Mouse (Mus musculus) liver (tissue): ENCODE results near the gene Itga7.
"Not testable (repeated sequence)": the region's sequence is repeated elsewhere in the genome, so short reads cannot be mapped to it uniquely, and the experiment has no call there.

Experiments used
- DNase-seq: peaks from one replicate; pipeline ENCODE4 v3.0.0-alpha.2; 2020; ENCODE audit warnings: mixed read lengths

Gene Itga7

DNA sequence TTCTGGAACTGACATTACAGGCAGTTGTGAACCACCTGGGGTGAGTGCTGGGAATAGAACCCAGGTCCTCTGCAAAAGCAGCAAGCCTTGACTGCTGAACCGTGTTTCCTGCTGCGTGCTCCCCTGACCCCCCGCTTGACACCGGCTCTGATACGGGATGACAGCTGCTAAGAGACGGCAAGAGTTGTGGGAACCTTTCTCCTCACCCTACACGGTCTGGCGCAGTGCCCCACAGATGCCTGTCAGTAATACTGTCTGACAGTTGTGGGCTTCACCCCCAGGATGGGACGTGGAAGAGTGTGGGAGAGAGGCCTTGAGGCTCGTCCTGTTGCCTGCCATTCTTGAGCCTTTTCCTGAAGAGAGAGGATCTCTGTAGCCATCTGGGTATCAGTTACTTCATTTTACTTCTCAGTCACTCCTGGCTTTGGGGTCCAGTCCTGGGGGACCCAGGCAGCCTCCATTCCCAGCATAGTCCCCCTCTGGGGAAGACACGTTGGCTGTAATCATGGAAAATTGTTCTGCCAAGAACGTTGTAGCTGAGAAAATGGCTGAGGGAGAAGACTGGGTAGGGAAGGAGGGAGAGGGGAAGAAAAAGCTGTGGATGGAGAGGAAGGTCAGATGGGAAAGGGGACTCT, 4.3 kb downstream of the Itga7 start:
- no peak for DNase-seq

DNA sequence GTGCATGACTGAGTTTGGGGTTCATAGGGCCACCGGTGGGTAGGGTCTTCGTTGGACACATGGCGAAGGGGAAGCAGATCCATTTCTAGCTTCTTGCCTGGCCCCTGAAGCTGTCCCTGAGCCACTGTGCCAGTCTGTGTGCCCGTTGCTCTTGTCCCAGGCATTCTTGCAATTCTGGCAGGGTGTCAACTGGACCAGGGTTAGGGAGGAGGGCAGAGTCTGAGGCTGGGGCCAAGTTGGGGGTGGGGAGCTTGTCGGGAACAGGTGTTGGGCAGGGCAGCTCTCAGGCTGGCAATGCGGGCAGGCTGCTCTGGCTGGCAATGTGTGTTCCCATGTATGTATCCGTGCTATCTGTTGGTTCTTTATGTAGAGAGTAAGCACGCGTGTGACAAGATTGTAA, 4.8 kb downstream of the Itga7 start:
- no peak for DNase-seq

GRCm38 (mm10) chr10:128938974-128939373, 5.4 kb downstream of the Itga7 start:
- DNase-seq: no peak

- no peak for DNase-seq
These were observed 7.0 kb downstream of the Itga7 start for GRCm38 (mm10) chr10:128940475-128941061.

DNA sequence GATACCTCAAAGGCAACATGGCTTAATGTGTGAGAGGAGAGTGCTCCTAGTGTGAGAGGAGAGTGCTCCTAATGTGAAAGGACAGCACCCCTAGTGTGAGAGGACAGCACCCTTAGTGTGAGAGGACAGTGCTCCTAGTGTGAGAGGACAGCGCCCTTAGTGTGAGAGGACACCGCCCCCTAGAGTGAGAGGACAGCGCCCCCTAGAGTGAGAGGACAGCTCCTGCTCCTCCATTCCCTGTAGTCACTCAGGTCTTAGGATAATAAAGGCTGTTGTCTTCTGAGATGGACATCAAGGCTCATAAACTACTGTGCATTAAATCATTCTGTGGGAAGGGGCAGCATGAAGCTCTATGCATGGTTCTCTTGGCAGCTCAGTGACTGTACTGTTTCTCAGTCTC, 12.1 kb downstream of the Itga7 start:
- DNase-seq: peak; percentile 35

DNA sequence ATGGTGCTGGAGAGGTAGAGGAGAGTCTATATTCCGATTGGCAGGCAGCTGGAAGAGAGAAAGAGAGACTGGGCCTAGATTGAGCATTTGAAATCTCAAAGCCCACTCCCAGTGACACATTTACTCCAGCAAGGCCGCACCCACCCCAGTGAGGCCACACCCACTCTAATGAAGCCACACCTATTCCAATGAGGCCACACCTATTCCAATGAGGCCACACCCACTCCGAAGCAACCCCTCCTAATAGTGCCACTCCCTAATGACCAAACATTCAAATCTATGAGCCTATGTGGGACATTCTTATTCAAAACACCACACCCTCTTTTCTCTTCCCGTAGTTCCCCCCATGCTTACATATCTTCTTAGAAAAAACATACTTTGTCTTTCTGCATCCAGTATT, 13.9 kb downstream of the Itga7 start:
- no peak for DNase-seq

DNA sequence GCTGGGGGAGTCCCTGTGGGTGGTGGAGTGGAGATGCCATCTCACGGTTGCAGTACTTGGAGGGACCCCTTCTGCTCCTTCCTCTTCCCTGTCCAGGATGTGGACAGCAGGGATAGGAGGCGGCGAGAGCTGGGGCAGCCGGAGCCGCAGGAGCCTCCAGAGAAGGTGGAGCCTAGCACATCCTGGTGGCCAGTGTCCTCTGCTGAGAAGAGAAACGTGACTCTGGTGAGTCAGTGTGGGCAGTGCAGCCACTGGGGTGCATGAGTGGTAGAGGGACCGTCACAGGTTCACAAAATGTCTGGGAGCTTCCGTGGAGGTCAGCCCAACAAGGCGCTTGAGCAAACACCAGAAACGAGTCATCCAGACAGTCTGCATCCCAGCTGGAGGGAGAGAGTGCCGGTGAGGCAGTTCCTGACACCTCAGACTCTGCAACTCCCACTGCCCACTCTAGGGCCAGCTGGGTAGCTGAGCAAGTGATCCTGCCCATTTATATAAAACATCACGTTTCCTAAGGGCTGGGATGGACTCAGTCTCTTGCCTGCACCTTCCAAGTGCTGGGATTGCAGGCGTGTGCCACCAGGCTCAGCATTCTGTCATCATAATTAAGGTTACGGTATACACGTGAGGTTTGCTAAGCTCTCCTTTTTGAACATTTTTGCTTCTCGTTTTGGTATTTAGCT, 16.7 kb downstream of the Itga7 start:
- DNase-seq: no peak

DNA sequence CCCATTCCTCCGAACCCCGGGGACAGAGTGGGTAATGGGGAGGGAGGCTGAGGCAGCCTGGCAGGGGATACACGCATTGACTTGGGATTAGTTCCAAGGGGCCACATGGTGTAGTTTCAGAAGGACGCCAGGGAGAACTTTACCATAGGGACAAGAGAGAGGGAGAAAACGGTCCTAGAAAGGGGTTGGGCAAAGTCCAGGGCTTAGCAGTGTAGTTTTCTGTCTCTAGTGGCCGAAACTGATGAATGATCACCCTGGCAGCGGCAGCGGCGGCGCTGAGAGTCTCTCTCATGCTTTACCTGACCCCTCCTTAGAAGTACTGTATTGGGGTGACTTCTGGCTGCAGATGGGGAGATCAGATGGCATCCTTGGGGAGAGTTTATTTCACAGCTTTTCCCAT, 24.7 kb downstream of the Itga7 start:
- DNase-seq: no peak

- DNase-seq: no peak
These were observed 26.5 kb downstream of the Itga7 start for GRCm38 (mm10) chr10:128960142-128960541.

- no peak for DNase-seq
These were observed 27.3 kb downstream of the Itga7 start, which contains the start of gene Mettl7b for GRCm38 (mm10) chr10:128960590-128961584. Gene Mettl7b, minus strand, starts transcription at chr10:128960988.

DNA sequence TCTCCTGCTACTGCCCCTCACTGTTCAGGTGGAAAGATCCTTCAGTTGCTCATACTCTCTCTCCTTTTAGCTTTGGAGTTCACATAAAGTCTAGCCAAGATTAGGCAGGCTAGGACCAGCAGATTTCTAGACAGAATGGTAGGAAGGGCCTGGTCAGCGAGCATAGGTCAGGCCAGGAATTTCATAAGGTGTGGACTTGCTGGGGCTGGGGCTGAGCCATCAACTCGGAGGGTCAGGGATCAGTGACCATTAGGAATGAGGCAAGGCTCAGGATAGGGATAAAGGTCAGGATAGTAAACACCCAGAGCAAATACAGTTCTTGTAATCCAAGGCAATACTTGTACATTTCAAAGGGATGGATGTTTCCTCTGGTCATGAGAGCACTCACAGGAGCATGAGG, 31.3 kb downstream of the Itga7 start:
- peak; percentile 15 for DNase-seq

- no peak for DNase-seq
These were observed 32.3 kb downstream of the Itga7 start for GRCm38 (mm10) chr10:128965871-128966270.

DNA sequence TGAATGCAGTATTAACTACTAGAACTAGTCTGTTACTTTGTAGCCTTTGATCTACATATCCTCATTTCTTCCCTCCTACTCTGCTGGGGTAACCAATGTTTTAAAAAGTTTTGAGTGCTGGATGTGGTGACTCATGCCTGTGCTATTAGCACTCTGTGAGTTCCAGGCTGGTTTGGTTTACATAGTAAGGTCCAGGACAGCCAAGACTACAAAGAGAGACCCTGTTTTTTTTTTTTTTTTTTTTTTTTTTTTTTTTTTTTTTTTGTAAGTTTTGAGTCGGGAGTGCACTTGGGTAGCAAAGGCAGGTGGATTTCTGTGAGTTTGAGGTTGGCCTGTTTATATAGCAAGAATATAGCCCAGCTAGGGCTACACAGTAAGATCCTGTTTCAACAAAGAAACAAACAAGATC, 34.7 kb downstream of the Itga7 start:
- no peak for DNase-seq

DNA sequence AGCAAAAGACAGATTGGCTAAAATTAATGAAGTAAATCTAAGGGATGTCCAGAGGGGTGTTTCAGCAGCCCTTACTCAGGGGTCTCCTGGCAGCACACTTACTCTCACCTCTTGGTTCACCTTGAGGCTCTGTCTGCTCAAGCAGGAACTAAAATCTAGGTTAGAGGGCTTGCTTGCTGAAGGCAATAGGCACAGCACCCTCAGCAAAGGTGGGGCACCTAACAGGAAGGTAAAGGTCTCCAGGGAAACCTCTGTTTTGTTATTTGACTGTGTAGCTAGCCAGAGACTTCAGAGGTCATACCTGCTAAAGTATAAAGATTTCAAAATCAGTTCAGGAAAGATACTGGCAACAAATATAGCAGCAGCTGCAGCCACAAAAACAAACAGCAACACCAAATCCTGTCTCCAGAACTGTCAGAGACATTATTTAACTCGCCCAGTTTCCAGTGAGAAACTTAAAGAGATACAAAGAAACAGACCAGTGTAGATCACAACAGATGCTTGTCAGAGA, 37.2 kb downstream of the Itga7 start:
- no peak for DNase-seq

DNA sequence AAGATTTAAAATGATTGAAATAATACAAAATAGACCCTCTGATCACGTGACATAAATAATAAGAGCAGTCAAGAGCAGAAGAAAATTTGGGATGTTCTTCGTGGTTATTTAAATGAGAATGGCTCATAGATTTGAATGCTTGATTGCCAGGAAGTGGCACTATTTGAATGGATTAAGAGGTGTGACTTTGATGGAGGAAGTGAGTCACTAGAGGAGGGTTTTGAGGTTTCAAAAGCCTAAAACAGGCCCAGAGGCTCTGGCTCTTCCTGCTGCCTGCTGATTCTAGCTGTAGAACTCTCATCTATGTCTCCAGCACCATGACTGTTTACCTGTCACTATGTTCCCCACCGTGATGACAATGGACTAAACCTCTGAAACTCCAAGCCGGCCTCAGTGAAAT, 39.2 kb downstream of the Itga7 start:
- no peak for DNase-seq

- no peak for DNase-seq
These were observed 42.8 kb downstream of the Itga7 start for GRCm38 (mm10) chr10:128976395-128976794.

GRCm38 (mm10) chr10:128977522-128978114, 44.0 kb downstream of the Itga7 start:
- peak; percentile 16 for DNase-seq

DNA sequence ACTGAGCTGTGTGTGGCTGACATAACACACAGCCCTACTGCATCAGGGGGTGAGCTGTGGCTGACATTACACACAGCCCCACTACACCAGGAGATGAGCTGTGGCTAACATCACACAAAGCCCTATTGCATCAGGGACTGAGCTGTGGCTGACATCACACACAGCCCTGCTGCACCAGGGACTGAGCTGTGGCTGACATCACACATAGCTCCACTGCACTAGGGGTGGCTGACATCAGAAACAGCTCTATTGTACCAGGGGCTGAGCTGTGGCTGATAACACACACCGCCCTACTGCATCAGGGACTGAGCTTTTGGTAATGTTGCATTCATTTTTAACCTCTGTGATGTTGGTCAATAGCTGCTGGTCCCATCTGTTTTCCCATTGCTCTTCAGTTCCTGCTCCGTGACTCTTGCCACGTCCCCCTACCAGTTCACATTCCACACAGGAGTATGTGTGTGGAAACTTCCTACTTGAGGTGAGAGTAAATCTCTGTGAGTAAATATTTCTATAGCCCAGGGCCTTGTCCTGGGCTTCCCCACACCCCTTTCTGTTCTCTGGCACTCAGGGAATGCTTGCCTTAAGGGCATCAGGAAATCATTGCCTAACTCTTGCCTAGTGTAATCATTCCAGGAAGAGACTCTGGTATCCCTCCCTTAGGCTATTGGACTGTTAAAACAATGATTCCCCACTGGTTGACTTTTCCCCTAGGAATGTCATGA, 47.2 kb downstream of the Itga7 start:
- DNase-seq: no peak

- DNase-seq: not testable (repeated sequence)
These were observed 55.5 kb downstream of the Itga7 start, which contains the start of gene Olfr9 for GRCm38 (mm10) chr10:128989131-128989530. Gene Olfr9, plus strand, starts transcription at chr10:128989431.

GRCm38 (mm10) chr10:128990129-128990850, 56.7 kb downstream of the Itga7 start:
- DNase-seq: not testable (repeated sequence)

DNA sequence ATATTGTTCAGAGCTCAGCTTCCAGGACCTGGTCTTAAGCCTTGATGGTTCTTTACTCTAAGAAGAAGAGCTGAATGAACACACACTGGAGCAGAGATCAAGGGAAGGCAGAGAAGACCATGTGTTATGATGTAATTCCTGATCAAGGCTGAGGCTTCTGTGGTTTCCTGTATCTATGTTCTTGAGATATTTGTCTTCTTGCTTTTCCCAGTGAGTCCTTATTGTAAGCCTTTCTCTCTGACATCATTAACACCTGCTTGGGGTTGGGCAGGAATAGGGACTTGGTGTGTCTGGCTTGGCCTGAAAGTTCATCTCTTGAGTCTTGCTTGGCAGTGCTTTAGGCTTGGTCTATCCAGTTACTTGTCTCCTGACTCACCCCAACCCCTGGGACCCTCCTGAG, 57.4 kb downstream of the Itga7 start:
- no peak for DNase-seq
